Mouse (Mus musculus): ENCODE measurements around the gene Hist1h2ao. TPM values are rescaled to one million over a fixed set of nuclear protein-coding genes. Genes with fewer than 3 reads are reported as not detected.
"Not testable (repeated sequence)": the region's sequence is repeated elsewhere in the genome, so short reads cannot be mapped to it uniquely, and the experiment has no call there.

The Hist1h2ao gene
- polyA plus RNA-seq (2015; fragmentation: Nextera tagmentation; extraction: Ambion mirVana): 2.0 TPM in 1 of 2 replicates, not detected in the other

- not testable (repeated sequence) for DNase-seq (ENCODE audit: low spot score)
These were observed at the start of gene Hist1h2ao, which contains the start of gene Hist1h2bq for GRCm38 (mm10) chr13:21810073-21810472. Gene Hist1h2ao (plus strand): TSS chr13:21810465. Gene Hist1h2bq (minus strand): TSS chr13:21810197.

GRCm38 (mm10) chr13:21778814-21779766, 31.2 kb upstream of the Hist1h2ao start:
- peak; percentile 91 for DNase-seq (ENCODE audit: low spot score)

GRCm38 (mm10) chr13:21779767-21780731, 30.2 kb upstream of the Hist1h2ao start, which contains the start of gene Hist1h1b:
Gene Hist1h1b (minus strand): TSS chr13:21780625.
- DNase-seq (ENCODE audit: low spot score): peak; percentile 88

GRCm38 (mm10) chr13:21781021-21781555, 29.2 kb upstream of the Hist1h2ao start:
- DNase-seq (ENCODE audit: low spot score): peak; percentile 5

- DNase-seq (ENCODE audit: low spot score): no peak
These were observed 28.6 kb upstream of the Hist1h2ao start for GRCm38 (mm10) chr13:21781639-21782038.

GRCm38 (mm10) chr13:21782361-21783254, 27.7 kb upstream of the Hist1h2ao start:
- peak; percentile 66 for DNase-seq (ENCODE audit: low spot score)

- DNase-seq (ENCODE audit: low spot score): peak; percentile 93
These were observed 27.0 kb upstream of the Hist1h2ao start, which contains the start of gene Hist1h3i for GRCm38 (mm10) chr13:21783255-21783617. Gene Hist1h3i (minus strand): TSS chr13:21783370.

- peak; percentile 72 for DNase-seq (ENCODE audit: low spot score)
These were observed 26.5 kb upstream of the Hist1h2ao start for GRCm38 (mm10) chr13:21783734-21784161.

GRCm38 (mm10) chr13:21784311-21784710, 26.0 kb upstream of the Hist1h2ao start:
- DNase-seq (ENCODE audit: low spot score): peak; percentile 12

GRCm38 (mm10) chr13:21786189-21786898, 23.9 kb upstream of the Hist1h2ao start:
- DNase-seq (ENCODE audit: low spot score): peak; percentile 41

- peak; percentile 97 for DNase-seq (ENCODE audit: low spot score)
These were observed 23.2 kb upstream of the Hist1h2ao start, which contains the start of the genes Hist1h2an and Hist1h2bp for GRCm38 (mm10) chr13:21786899-21787629. Gene Hist1h2an (minus strand): TSS chr13:21787218. Gene Hist1h2bp (plus strand): TSS chr13:21787461.

GRCm38 (mm10) chr13:21787760-21788593, 22.3 kb upstream of the Hist1h2ao start:
- peak; percentile 42 for DNase-seq (ENCODE audit: low spot score)

GRCm38 (mm10) chr13:21789925-21790324, 20.3 kb upstream of the Hist1h2ao start:
- peak; percentile 5 for DNase-seq (ENCODE audit: low spot score)

- DNase-seq (ENCODE audit: low spot score): peak; percentile 2
These were observed 19.5 kb upstream of the Hist1h2ao start for GRCm38 (mm10) chr13:21790601-21791283.

- no peak for DNase-seq (ENCODE audit: low spot score)
These were observed 14.7 kb upstream of the Hist1h2ao start for GRCm38 (mm10) chr13:21795584-21795983.

GRCm38 (mm10) chr13:21797163-21797562, 13.1 kb upstream of the Hist1h2ao start:
- not testable (repeated sequence) for DNase-seq (ENCODE audit: low spot score)

GRCm38 (mm10) chr13:21803058-21803457, 7.2 kb upstream of the Hist1h2ao start:
- DNase-seq (ENCODE audit: low spot score): not testable (repeated sequence)
